Mouse (Mus musculus) bone marrow, adult 2 months (tissue): ENCODE measurements around the gene Gm10320.

Source experiments
- CTCF ChIP-seq: fragments of 200-500 bp; IDR thresholded peaks from 2 replicates; pipeline ENCODE4 v1.5.1; 2011; ENCODE audit warnings: low read length, control low read depth; ENCODE audit not compliant: control insufficient read depth, insufficient read depth
- POLR2A ChIP-seq: fragments of 200-500 bp; IDR thresholded peaks from 2 replicates; pipeline ENCODE4 v1.6.1; 2011; ENCODE audit warnings: low read depth, mild to moderate bottlenecking, control low read depth, low read length, borderline replicate concordance; ENCODE audit not compliant: control insufficient read depth

GRCm38 (mm10) chr13:98533415-98533814 is 41.6 kb upstream of the Gm10320 start:
- TF ChIP-seq POLR2A (no peak), CTCF (no peak)
